Mouse (Mus musculus) right cerebral cortex, adult 18-20 months (tissue): ENCODE measurements around the gene Olfr1058.
"Not testable (repeated sequence)": the region's sequence is repeated elsewhere in the genome, so short reads cannot be mapped to it uniquely, and the experiment has no call there.

Experiments used
- DNase-seq: peaks from one replicate; pipeline ENCODE4 v3.0.0; 2022; ENCODE audit warnings: mixed read lengths

Gene Olfr1058

DNA sequence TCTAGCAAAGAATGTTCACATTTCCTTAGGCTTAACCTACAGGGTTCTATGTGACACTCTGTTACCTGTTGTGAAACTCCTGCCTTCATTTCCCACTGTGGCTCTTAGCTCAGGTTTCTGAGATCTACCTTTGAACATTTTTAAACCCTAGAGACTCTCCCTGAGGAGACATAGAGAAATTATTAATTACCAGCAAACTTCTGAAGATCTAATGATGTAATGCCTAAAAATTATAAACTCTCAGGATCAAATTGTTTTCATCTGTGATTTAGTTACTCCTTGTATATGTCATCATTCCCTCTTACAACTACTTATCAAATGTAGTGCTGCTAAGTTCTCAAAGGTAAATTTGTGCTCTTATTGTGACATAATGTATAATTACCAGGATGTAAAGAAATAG, at the start of gene Olfr1058:
Gene Olfr1058, minus strand, starts transcription at position 101 of the 400 bp plus-strand sequence.
- not testable (repeated sequence) for DNase-seq

DNA sequence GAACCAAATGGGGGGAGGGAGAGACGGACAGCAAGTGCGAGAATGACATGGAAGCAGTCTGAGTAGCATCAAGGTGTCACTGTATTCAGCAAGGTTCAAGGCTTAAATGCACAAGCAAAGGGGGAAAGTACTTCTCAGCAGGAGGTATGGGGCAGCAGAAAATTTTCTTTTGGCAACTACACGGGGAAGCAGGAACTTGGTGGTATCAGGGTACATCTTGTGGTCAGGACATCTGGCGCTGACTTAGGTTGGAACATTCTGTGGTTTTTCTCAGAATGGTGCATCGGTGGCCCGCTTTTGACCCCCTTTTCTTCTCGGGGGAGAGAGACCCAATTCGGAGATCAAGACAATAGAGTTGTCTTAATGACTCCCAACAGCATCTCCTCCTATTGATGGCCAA, 40.1 kb upstream of the Olfr1058 start:
- DNase-seq = not testable (repeated sequence)

GRCm38 (mm10) chr2:86426649-86427048, 38.3 kb upstream of the Olfr1058 start, which contains the start of gene Olfr1062:
Olfr1062 (minus strand) TSS chr2:86426749.
- DNase-seq = not testable (repeated sequence)

GRCm38 (mm10) chr2:86413950-86414349, 25.6 kb upstream of the Olfr1058 start, which contains the start of gene Olfr1061:
Olfr1061 (minus strand) TSS chr2:86414050.
- DNase-seq = no peak

DNA sequence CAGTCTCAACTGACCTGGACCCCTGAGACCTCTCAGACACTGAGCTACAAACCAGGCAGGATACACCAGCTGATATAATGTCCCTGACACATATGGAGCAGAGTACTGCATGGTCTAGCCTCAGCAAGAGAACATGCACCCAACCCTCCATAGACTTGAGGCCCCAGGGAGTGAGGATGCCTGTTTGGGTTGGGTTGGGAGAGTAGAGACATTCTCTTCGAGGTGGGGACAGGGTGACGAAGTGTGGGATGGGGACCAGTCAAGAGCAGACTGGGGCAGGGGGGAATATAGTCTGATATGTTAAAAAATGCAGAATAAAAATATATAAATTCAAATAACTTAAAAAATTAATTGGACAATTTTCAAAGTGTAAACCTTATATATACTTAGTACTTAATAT, 6.8 kb upstream of the Olfr1058 start:
- DNase-seq = no peak

- no peak for DNase-seq
Measured at GRCm38 (mm10) chr2:86378293-86378692, 10.1 kb downstream of the Olfr1058 start, which contains the start of gene Olfr1057. Olfr1057 (minus strand) TSS chr2:86378393.

DNA sequence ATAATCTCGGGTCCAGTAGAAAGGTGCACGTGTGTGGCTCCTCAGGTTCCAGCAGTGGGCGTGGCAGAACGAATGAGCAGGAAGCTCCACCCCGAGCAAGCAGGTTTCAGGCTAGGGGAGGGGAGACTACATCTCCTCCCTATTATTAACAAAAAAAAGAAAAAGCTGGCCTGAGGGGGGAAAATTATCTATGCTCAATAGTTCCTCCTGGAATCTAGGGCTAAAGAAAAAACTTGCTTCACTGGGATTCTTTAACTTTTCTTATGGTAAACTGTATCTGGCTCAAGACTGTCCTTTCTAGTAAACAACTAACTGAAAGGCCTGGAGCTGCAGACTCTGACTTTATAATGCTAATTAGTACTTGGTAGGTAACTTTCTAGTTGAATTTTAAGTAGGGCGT, 22.0 kb downstream of the Olfr1058 start:
- not testable (repeated sequence) for DNase-seq

DNA sequence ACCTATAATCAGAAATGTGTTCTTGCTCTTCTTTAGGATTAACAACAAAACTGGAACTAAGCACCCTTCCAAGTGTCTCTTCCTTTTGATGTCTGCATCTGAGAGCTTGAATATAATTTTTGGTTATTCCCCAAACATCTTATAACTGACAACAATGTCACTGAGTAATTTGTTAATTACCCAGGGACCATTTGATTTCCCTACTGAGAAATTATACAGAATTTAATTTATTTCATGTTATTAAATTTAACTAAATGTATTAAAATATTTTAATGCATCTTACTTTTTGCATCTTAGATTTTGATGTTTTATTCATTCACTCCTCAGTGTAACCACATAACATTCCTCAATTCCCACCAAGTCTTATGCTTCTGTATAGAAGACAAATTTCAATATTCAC, 26.0 kb downstream of the Olfr1058 start, which contains the start of gene Olfr1056:
Gene Olfr1056, minus strand, starts transcription at position 101 of the 400 bp plus-strand sequence.
- no peak for DNase-seq

DNA sequence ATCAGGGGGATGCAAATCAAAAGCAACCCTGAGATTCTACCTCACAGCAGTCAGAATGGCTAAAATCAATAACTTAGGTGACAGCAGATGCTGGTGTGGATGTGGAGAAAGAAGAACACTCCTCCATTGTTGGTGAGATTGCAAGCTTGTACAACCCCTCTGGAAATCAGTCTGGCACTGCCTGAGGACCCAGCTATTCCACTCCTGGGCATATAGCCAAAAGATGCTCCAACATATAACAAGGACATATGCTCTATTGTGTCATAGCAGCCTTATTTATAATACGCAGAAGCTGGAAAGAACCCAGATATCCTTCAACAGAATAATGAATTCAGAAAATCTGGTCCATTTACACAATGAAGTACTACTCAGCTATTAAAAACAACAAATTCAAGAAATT, 36.6 kb downstream of the Olfr1058 start:
- not testable (repeated sequence) for DNase-seq

DNA sequence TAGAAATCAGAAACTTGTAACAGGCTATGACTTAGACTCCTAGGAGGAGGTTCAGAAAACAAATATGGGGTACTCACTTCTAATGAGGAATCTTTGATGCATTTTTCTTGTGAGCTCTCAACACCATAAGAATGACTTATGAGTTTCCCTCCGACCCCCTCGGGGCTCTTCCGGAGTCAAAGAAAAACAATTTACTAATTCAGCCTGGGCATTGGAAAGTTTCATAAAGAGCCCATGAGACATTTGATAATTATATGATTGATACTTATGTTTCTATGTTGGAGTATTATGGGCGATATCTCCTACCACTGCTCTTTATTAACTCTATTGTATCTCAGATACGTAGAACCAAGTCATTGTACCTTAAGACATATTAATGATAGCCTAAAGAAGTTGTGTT, 38.2 kb downstream of the Olfr1058 start, which contains the start of gene Olfr1055:
Gene Olfr1055, minus strand, starts transcription at position 101 of the 400 bp plus-strand sequence.
- no peak for DNase-seq

- DNase-seq = no peak
Measured at GRCm38 (mm10) chr2:86335333-86335732, 53.0 kb downstream of the Olfr1058 start, which contains the start of gene Olfr1054. Olfr1054 (minus strand) TSS chr2:86335433.
